Mouse (Mus musculus) left cerebral cortex, postnatal 4 days (tissue): ENCODE data around the gene Mc1r. TPM values are rescaled to one million over a fixed set of nuclear protein-coding genes. Genes with fewer than 3 reads are reported as not detected.

ENCODE experiments used
- total RNA-seq, 2 experiments: library from RNA; stranded (reverse); gene quantifications; 2 replicates each; pipeline ENCODE4 v1.2.3; 2021

Mc1r gene
- total RNA-seq, 2 experiments from 2014 or later = not detected

Other genes starting within 250 kb of the Mc1r start
- gene Sult5a1, start 248.8 kb upstream of the Mc1r start, total RNA-seq = not detected
- gene Dpep1, start 220.9 kb upstream of the Mc1r start, total RNA-seq = not detected
- gene Chmp1a, start 194.3 kb upstream of the Mc1r start, total RNA-seq = 100 to 1,000 TPM; 103 to 129 TPM
- gene Spata33, start 194.3 kb upstream of the Mc1r start, total RNA-seq = 1 to 10 TPM; 7.3 to 8.9 TPM
- 10 to 100 TPM; 84.6 to 91.6 TPM for gene Cdk10, start 182.3 kb upstream of the Mc1r start, total RNA-seq
- 10 to 100 TPM; 22.6 to 28.6 TPM for gene Spata2l, start 170.9 kb upstream of the Mc1r start, total RNA-seq
- gene Zfp276, start 152.9 kb upstream of the Mc1r start, total RNA-seq = 10 to 100 TPM; 32.0 to 34.1 TPM
- 10 to 100 TPM; 69.1 to 74.6 TPM for gene Vps9d1, start 152.8 kb upstream of the Mc1r start, total RNA-seq
- gene Fanca, start 88.5 kb upstream of the Mc1r start, total RNA-seq = 10 to 100 TPM in 1 of 2 experiments, 1 to 10 TPM in 1; 9.1 to 10.7 TPM
- 10 to 100 TPM; 25.4 to 27.0 TPM for gene Spire2, start 74.4 kb upstream of the Mc1r start, total RNA-seq
- 100 to 1,000 TPM; 334 to 346 TPM for gene Tcf25, start 33.4 kb upstream of the Mc1r start, total RNA-seq
- 1,000 to 10,000 TPM; 2,432 to 2,471 TPM for gene Tubb3, start 4.3 kb downstream of the Mc1r start, total RNA-seq
- gene Def8, start 16.4 kb downstream of the Mc1r start, total RNA-seq = 10 to 100 TPM; 68.3 to 70.1 TPM
- gene Afg3l1, start 70.8 kb downstream of the Mc1r start, total RNA-seq = 10 to 100 TPM; 48.3 to 56.9 TPM
- 10 to 100 TPM; 38.3 to 43.4 TPM for gene Dbndd1, start 108.4 kb downstream of the Mc1r start, total RNA-seq
- gene Gas8, start 111.7 kb downstream of the Mc1r start, total RNA-seq = 10 to 100 TPM; 42.3 to 46.7 TPM
- 10 to 100 TPM; 78.0 to 89.0 TPM for gene Rhou, start 246.8 kb downstream of the Mc1r start, total RNA-seq